Mouse (Mus musculus) small intestine, adult 10 weeks (tissue): Measurements from ENCODE around the gene Pot1a. TPM values are rescaled to one million over a fixed set of nuclear protein-coding genes. Genes with fewer than 3 reads are reported as not detected.

ENCODE experiments used
- polyA plus RNA-seq: library from polyadenylated mRNA; stranded (reverse); fragments of 350-450 nt; fragmentation: Illumina TruSeq; extraction: RNeasy Lipid Tissue Mini Kit (QIAGEN cat#74804); gene quantifications from one replicate; pipeline ENCODE4 v1.2.3, GENCODE M21; 2014; ENCODE audit warnings: low replicate concordance

The Pot1a gene
- 22.5 TPM for polyA plus RNA-seq

DNA sequence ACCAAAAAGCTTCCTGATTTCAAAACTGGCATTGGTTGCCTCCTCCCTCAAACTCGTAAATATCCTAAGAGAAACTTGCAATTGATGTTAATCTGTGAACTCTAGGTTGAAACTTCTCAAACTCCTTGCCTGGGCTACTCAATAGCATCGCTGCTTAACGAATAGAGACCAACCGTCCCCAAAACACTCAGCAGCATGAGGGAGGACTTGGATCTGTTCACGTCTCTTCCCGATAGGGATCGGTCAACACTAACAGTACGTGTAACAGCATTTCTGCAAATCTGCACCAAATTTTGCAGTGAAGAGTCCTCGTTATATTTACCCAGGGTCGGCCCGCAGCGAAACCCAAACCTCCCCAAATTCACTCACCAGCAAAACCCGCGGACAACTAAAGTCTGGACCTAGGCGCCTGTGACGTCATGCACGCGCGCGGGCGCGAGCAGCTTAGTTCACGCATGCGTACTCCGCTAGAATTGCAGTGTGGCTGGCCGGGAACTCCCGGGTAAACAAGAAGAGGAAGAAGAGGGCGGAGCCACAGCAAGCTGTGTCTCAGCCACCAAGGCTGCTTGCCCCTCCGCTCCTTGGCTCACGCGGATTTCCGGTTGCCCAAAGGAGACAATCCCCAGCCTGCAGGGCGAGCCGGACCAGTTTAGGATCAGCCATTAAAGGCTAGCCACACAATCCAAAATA, at the start of gene Pot1a:
Gene Pot1a (minus strand): TSS at position 441 of the 690 bp plus-strand sequence.

Other genes starting within 250 kb of the Pot1a start
- not detected for gene Gpr37, start 118.5 kb downstream of the Pot1a start, polyA plus RNA-seq